Mouse (Mus musculus) heart, embryonic 11.5 days (tissue): ENCODE data around the gene G6pc3. TPM values are rescaled to one million over a fixed set of nuclear protein-coding genes. Genes with fewer than 3 reads are reported as not detected.
A peak's percentile ranks its signal among the peaks of the same experiment; 100 is the strongest.
"Not testable (repeated sequence)": the region's sequence is repeated elsewhere in the genome, so short reads cannot be mapped to it uniquely, and the experiment has no call there.

Experiments
- ATAC-seq: fragments of 200-750 bp; cut with Nextera tagmentation; replicated peaks from 2 replicates; pipeline ENCODE4 v1.8.0; 2017; ENCODE audit warnings: moderate library complexity; ENCODE audit not compliant: insufficient number of reproducible peaks, low FRiP score, low TSS enrichment
- H3K27ac ChIP-seq: fragments of 300-500 bp; sonication (generic); 2 replicates; pipeline ENCODE4 v1.5.1; 2014; ENCODE audit warnings: mild to moderate bottlenecking, low read depth, low read length
- H3K27me3 ChIP-seq: fragments of 300-500 bp; sonication (generic); 2 replicates; pipeline ENCODE4 v1.6.1; 2014; ENCODE audit warnings: mild to moderate bottlenecking, low read length, mixed read lengths; ENCODE audit not compliant: control insufficient read depth, insufficient read depth
- H3K36me3 ChIP-seq: fragments of 300-500 bp; sonication (generic); 2 replicates; pipeline ENCODE4 v1.6.1; 2014; ENCODE audit warnings: mild to moderate bottlenecking, low read length, moderate library complexity, mixed read lengths; ENCODE audit not compliant: control insufficient read depth, insufficient read depth
- H3K4me1 ChIP-seq: fragments of 300-500 bp; sonication (generic); 2 replicates; pipeline ENCODE4 v1.6.1; 2014; ENCODE audit warnings: low read length; ENCODE audit not compliant: control insufficient read depth, insufficient read depth
- H3K4me2 ChIP-seq: fragments of 300-500 bp; sonication (generic); 2 replicates; pipeline ENCODE4 v1.6.1; 2014; ENCODE audit warnings: mild to moderate bottlenecking, moderate library complexity
- H3K4me3 ChIP-seq: fragments of 300-500 bp; sonication (generic); 2 replicates; pipeline ENCODE4 v1.5.1; 2014; ENCODE audit warnings: low read depth, low read length
- H3K9ac ChIP-seq: fragments of 300-500 bp; sonication (generic); 2 replicates; pipeline ENCODE4 v1.6.1; 2014; ENCODE audit warnings: mild to moderate bottlenecking, low read depth, low read length, moderate library complexity
- H3K9me3 ChIP-seq: fragments of 300-500 bp; sonication (generic); replicated peaks from 2 replicates; pipeline ENCODE4 v1.6.1; 2016; ENCODE audit warnings: low read length; ENCODE audit not compliant: control insufficient read depth
- WGBS: fragments of 180-500 bp; shearing (Covaris S2); extraction: QIAGEN DNeasy Blood & Tissue Kit; methylation state at CpG from one replicate; pipeline ENCODE4 v1.1.7; 2014; ENCODE audit not compliant: insufficient replicate concordance; 5-methylcytosine and 5-hydroxymethylcytosine counted together
- polyA plus RNA-seq: library from polyadenylated mRNA; unstranded; fragments of >200 nt; fragmentation: Nextera tagmentation; extraction: Ambion mirVana; gene quantifications from 2 replicates; pipeline ENCODE4 v1.2.1, GENCODE M21; 2014

Gene G6pc3
- polyA plus RNA-seq, 1 experiment from 2014 or later: 27.9 TPM

- WGBS: under 1% methylated on average over 37 of the region's 37 CpGs
- H3K27ac ChIP-seq: 0 out of 2 replicates have a peak within 1 kb of the TSS, but pooled peaks have one; percentile 62
- H3K4me3 ChIP-seq: peak within 1 kb of the TSS; percentile 91
- no peaks in the 10 kb centered on the region for H3K27me3 ChIP-seq
- peak within 1 kb of the TSS; percentile 96 for H3K4me2 ChIP-seq
- H3K9me3 ChIP-seq: no peaks in the 10 kb centered on the region
- peaks cover 4% of the 10 kb centered on the region; the same call in 1 of the 2 replicates for H3K4me1 ChIP-seq
- ATAC-seq: peak; percentile 69
- no peaks in the 10 kb centered on the region for H3K36me3 ChIP-seq
- H3K9ac ChIP-seq: peak within 1 kb of the TSS; percentile 84
Observed at GRCm38 (mm10) chr11:102156039-102156785, 33.2 kb upstream of the G6pc3 start, which contains the start of gene Tmem101. TSS of gene Tmem101 (minus strand) at chr11:102156404.

GRCm38 (mm10) chr11:102156786-102157089, 32.7 kb upstream of the G6pc3 start:
- ATAC-seq: no peak
- Histone ChIP-seq H3K4me3 (no peak overlapping the region), H3K27me3 (no peaks in the 10 kb centered on the region), H3K36me3 (no peaks in the 10 kb centered on the region; the same call in 1 of the 2 replicates), H3K4me1 (peaks cover 4% of the 10 kb centered on the region; the same call in 1 of the 2 replicates), H3K4me2 (no peak overlapping the region; the same call in 1 of the 2 replicates), H3K9me3 (no peaks in the 10 kb centered on the region), H3K9ac (no peak overlapping the region), H3K27ac (no peak overlapping the region)
- WGBS: 8% methylated on average over 1 of the region's 1 CpGs

GRCm38 (mm10) chr11:102158024-102158423, 31.4 kb upstream of the G6pc3 start:
- H3K9me3 ChIP-seq, H3K9ac ChIP-seq, H3K4me3 ChIP-seq, H3K4me1 ChIP-seq, H3K27ac ChIP-seq, H3K36me3 ChIP-seq, H3K4me2 ChIP-seq, ATAC-seq, H3K27me3 ChIP-seq: not testable (repeated sequence)
- WGBS: 65% methylated on average over 2 of the region's 2 CpGs

GRCm38 (mm10) chr11:102159781-102160180, 29.6 kb upstream of the G6pc3 start:
- H3K4me1 ChIP-seq: peaks cover 4% of the 10 kb centered on the region; the same call in 1 of the 2 replicates
- peaks cover 12% of the 10 kb centered on the region for H3K36me3 ChIP-seq
- H3K9ac ChIP-seq: no peak overlapping the region
- WGBS: 79% methylated on average over 5 of the region's 5 CpGs
- no peak for ATAC-seq
- no peaks in the 10 kb centered on the region for H3K9me3 ChIP-seq
- no peak overlapping the region for H3K4me3 ChIP-seq
- no peak overlapping the region for H3K27ac ChIP-seq
- H3K4me2 ChIP-seq: no peak overlapping the region
- no peaks in the 10 kb centered on the region for H3K27me3 ChIP-seq

GRCm38 (mm10) chr11:102165971-102166722, 23.3 kb upstream of the G6pc3 start:
- H3K9me3 ChIP-seq: no peaks in the 10 kb centered on the region
- H3K27me3 ChIP-seq: no peaks in the 10 kb centered on the region
- no peak overlapping the region for H3K4me2 ChIP-seq
- no peak overlapping the region for H3K4me3 ChIP-seq
- H3K4me1 ChIP-seq: no peaks in the 10 kb centered on the region
- H3K27ac ChIP-seq: no peak overlapping the region
- 63% methylated on average over 6 of the region's 6 CpGs for WGBS
- no peak for ATAC-seq
- H3K9ac ChIP-seq: no peak overlapping the region
- H3K36me3 ChIP-seq: peaks cover 19% of the 10 kb centered on the region

GRCm38 (mm10) chr11:102167539-102167938, 21.9 kb upstream of the G6pc3 start:
- 91% methylated on average over 5 of the region's 5 CpGs for WGBS
- Histone ChIP-seq H3K9ac (no peak overlapping the region), H3K4me1 (no peaks in the 10 kb centered on the region), H3K4me3 (no peak overlapping the region), H3K9me3 (no peaks in the 10 kb centered on the region), H3K27me3 (no peaks in the 10 kb centered on the region), H3K4me2 (no peak overlapping the region), H3K36me3 (peaks cover 16% of the 10 kb centered on the region), H3K27ac (no peak overlapping the region)
- ATAC-seq: no peak

- 77% methylated on average over 5 of the region's 5 CpGs for WGBS
- Histone ChIP-seq H3K4me2 (no peak overlapping the region), H3K9me3 (no peaks in the 10 kb centered on the region), H3K9ac (no peak overlapping the region), H3K4me3 (no peak overlapping the region), H3K27ac (no peak overlapping the region), H3K27me3 (no peaks in the 10 kb centered on the region), H3K36me3 (peaks cover 13% of the 10 kb centered on the region), H3K4me1 (no peaks in the 10 kb centered on the region)
- ATAC-seq: no peak
Observed at GRCm38 (mm10) chr11:102168689-102169088, 20.7 kb upstream of the G6pc3 start.

- Histone ChIP-seq H3K27me3 (no peaks in the 10 kb centered on the region), H3K4me1 (peaks cover 9% of the 10 kb centered on the region; the same call in 1 of the 2 replicates), H3K9ac (no peak overlapping the region), H3K4me3 (no peak overlapping the region), H3K27ac (no peak overlapping the region), H3K4me2 (no peak overlapping the region), H3K36me3 (peaks cover 19% of the 10 kb centered on the region), H3K9me3 (no peaks in the 10 kb centered on the region)
- no peak for ATAC-seq
Observed at GRCm38 (mm10) chr11:102179836-102180235, 9.6 kb upstream of the G6pc3 start.
